ENCODE assay signal across 9 mouse cellular contexts in the genomic region with DNA sequence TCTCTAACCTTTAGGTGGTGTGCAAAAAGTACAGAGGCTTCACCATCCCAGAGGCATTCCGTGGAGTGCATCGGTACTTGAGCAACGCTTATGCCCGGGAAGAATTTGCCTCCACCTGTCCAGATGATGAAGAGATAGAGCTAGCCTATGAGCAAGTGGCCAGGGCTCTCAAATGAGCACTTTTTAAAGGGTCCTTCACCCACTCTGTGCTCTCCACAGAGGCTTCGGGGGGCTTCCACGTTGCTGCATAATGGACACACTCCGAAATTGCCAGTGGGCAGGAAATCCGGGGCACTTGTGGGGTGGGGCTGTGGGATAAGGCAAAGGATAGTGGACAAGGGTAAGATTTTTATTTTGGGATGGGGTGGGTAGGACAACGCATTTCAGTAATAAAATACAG. TPM values are rescaled to one million over a fixed set of nuclear protein-coding genes. Genes with fewer than 3 reads are reported as not detected.
A peak's percentile ranks its signal among the peaks of the same experiment; 100 is the strongest.
DNase-seq lines count a peak whose midpoint lies in the region; ATAC-seq and TF ChIP-seq lines count a peak whose summit lies in the region.
"Had no signal": no experiment of that assay in that cellular context is flagged by ENCODE, and none has a peak within 500 bp of the region (broad histone marks: within the 10 kb centered on the region; RNA-seq: fewer than 3 reads in every experiment).

No protein-coding gene starts in this region.

- no peaks in the 10 kb centered on the region for H3K27me3 ChIP-seq in liver, embryonic 11.5 days (replicated peaks; ENCODE audit: control insufficient read depth, insufficient read depth, low read length)
- no peaks in the 10 kb centered on the region for H3K27me3 ChIP-seq in forebrain, embryonic 14.5 days (replicated peaks; ENCODE audit: control insufficient read depth, insufficient read depth, low read length)
- H3K27me3 ChIP-seq in intestine, postnatal 0 days (replicated peaks; ENCODE audit: control insufficient read depth, insufficient read depth, low read length) = no peaks in the 10 kb centered on the region
- H3K27me3 ChIP-seq in neural tube, embryonic 15.5 days (replicated peaks) = peaks cover 2% of the 10 kb centered on the region; the same call in 1 of the 2 replicates

- TF ChIP-seq CTCF in intestine, postnatal 0 days (IDR thresholded peaks at IDR 0.05; ENCODE audit: low read depth) = no peak

- peak overlapping the region; percentile 84 for H3K4me2 ChIP-seq in liver, embryonic 11.5 days
- H3K4me2 ChIP-seq in forebrain, embryonic 14.5 days (ENCODE audit: low read length) = peak overlapping the region; percentile 94
- no peak overlapping the region for H3K4me2 ChIP-seq in intestine, postnatal 0 days (replicated peaks; ENCODE audit: low read depth)
- peak overlapping the region; percentile 84 for H3K4me2 ChIP-seq in neural tube, embryonic 15.5 days

- WGBS in liver, embryonic 11.5 days = 70% methylated on average over 9 of the region's 9 CpGs
- WGBS in forebrain, embryonic 14.5 days = 75% methylated on average over 9 of the region's 9 CpGs
- WGBS in intestine, postnatal 0 days = 51% methylated on average over 9 of the region's 9 CpGs
- WGBS in neural tube, embryonic 15.5 days = 63% methylated on average over 9 of the region's 9 CpGs

- H3K9ac ChIP-seq in liver, embryonic 11.5 days (ENCODE audit: low read depth, low read length) = no peak overlapping the region
- H3K9ac ChIP-seq in forebrain, embryonic 14.5 days (ENCODE audit: low read length) = peak overlapping the region; percentile 89
- H3K9ac ChIP-seq in intestine, postnatal 0 days (ENCODE audit: low read depth, low read length) = 0 out of 2 replicates have a peak overlapping the region, but pooled peaks have one; percentile 55
- peak overlapping the region; percentile 76; the same call in 1 of the 2 replicates for H3K9ac ChIP-seq in neural tube, embryonic 15.5 days (replicated peaks)

- peaks cover 39% of the 10 kb centered on the region for H3K4me1 ChIP-seq in liver, embryonic 11.5 days (replicated peaks; ENCODE audit: control insufficient read depth, insufficient read depth, low read length)
- H3K4me1 ChIP-seq in forebrain, embryonic 14.5 days (ENCODE audit: control insufficient read depth, insufficient read depth, low read length) = peaks cover 13% of the 10 kb centered on the region
- no peaks in the 10 kb centered on the region for H3K4me1 ChIP-seq in intestine, postnatal 0 days (replicated peaks; ENCODE audit: control insufficient read depth, insufficient read depth, low read length)
- peaks cover 28% of the 10 kb centered on the region for H3K4me1 ChIP-seq in neural tube, embryonic 15.5 days

- H3K4me3 ChIP-seq in liver, embryonic 11.5 days (ENCODE audit: low read depth, low read length) = peak overlapping the region; percentile 64; the same call in 1 of the 2 replicates
- H3K4me3 ChIP-seq in forebrain, embryonic 14.5 days (ENCODE audit: low read depth, low read length) = peak overlapping the region; percentile 70; the same call in 1 of the 2 replicates
- H3K4me3 ChIP-seq in intestine, postnatal 0 days (ENCODE audit: low read depth, low read length) = no peak overlapping the region
- H3K4me3 ChIP-seq in neural tube, embryonic 15.5 days (replicated peaks) = peak overlapping the region; percentile 79

- no peak for ATAC-seq in liver, embryonic 11.5 days (replicated peaks; ENCODE audit: low FRiP score)
- ATAC-seq in forebrain, embryonic 14.5 days = no peak
- no peak for ATAC-seq in intestine, postnatal 0 days
- ATAC-seq in neural tube, embryonic 15.5 days (ENCODE audit: low FRiP score) = no peak

- peaks cover 42% of the 10 kb centered on the region for H3K36me3 ChIP-seq in liver, embryonic 11.5 days (ENCODE audit: control insufficient read depth, insufficient read depth, low read length)
- peaks cover 68% of the 10 kb centered on the region for H3K36me3 ChIP-seq in forebrain, embryonic 14.5 days (ENCODE audit: control insufficient read depth, insufficient read depth, low read length)
- peaks cover 61% of the 10 kb centered on the region for H3K36me3 ChIP-seq in intestine, postnatal 0 days (ENCODE audit: control insufficient read depth, insufficient read depth)
- H3K36me3 ChIP-seq in neural tube, embryonic 15.5 days = peaks cover 18% of the 10 kb centered on the region

- H3K27ac ChIP-seq in liver, embryonic 11.5 days (ENCODE audit: low read depth, low read length) = no peak overlapping the region
- peak overlapping the region; percentile 93; the same call in 1 of the 2 replicates for H3K27ac ChIP-seq in forebrain, embryonic 14.5 days (ENCODE audit: low read depth, low read length)
- H3K27ac ChIP-seq in intestine, postnatal 0 days (ENCODE audit: low read depth, low read length) = no peak overlapping the region
- peak overlapping the region; percentile 86 for H3K27ac ChIP-seq in neural tube, embryonic 15.5 days (replicated peaks)

- H3K9me3 ChIP-seq in liver, embryonic 11.5 days (ENCODE audit: control insufficient read depth, low read length) = no peaks in the 10 kb centered on the region
- H3K9me3 ChIP-seq in forebrain, embryonic 14.5 days (replicated peaks; ENCODE audit: control insufficient read depth, low read length) = no peaks in the 10 kb centered on the region
- no peaks in the 10 kb centered on the region for H3K9me3 ChIP-seq in intestine, postnatal 0 days (ENCODE audit: control insufficient read depth)
- H3K9me3 ChIP-seq in neural tube, embryonic 15.5 days (replicated peaks) = no peaks in the 10 kb centered on the region

- DNase-seq in liver, embryonic 11.5 days (ENCODE audit: low spot score) = no peak
- no peak for DNase-seq in liver
- no peak for DNase-seq in forebrain, embryonic 14.5 days (ENCODE audit: low spot score)
- DNase-seq in retina, embryonic 14.5 days (ENCODE audit: low spot score) = no peak
- DNase-seq in gastrocnemius, postnatal 10 days = no peak

RNA-seq across cellular contexts. Expression of gene Ddah2, which starts 0.5 kb away (rescaled TPM):
- polyA plus RNA-seq in liver, embryonic 11.5 days (2014; fragmentation: Nextera tagmentation; extraction: Ambion mirVana) = 124 and 132 TPM in 2 replicates
- polyA plus RNA-seq in forebrain, embryonic 14.5 days (2014; fragmentation: Nextera tagmentation; extraction: Ambion mirVana) = 617 and 661 TPM in 2 replicates
- polyA plus RNA-seq in intestine, postnatal 0 days (2015; fragmentation: Nextera tagmentation; extraction: Ambion mirVana) = 62.0 and 68.3 TPM in 2 replicates
- polyA plus RNA-seq in neural tube, embryonic 15.5 days (2015; fragmentation: Nextera tagmentation; extraction: Ambion mirVana) = 244 and 261 TPM in 2 replicates
- total RNA-seq in gastrocnemius, postnatal 10 days (2021) = 10 to 100 TPM; 45.3 to 51.9 TPM

RNA-seq across cellular contexts. Expression of gene Ly6g6c, which starts 6.9 kb away (rescaled TPM):
- 0.34 and 1.8 TPM in 2 replicates for polyA plus RNA-seq in liver, embryonic 11.5 days (2014; fragmentation: Nextera tagmentation; extraction: Ambion mirVana)
- not detected in 2 replicates for polyA plus RNA-seq in forebrain, embryonic 14.5 days (2014; fragmentation: Nextera tagmentation; extraction: Ambion mirVana)
- polyA plus RNA-seq in intestine, postnatal 0 days (2015; fragmentation: Nextera tagmentation; extraction: Ambion mirVana) = 0.12 TPM in 1 of 2 replicates, not detected in the other
- 0.19 TPM in 1 of 2 replicates, not detected in the other for polyA plus RNA-seq in neural tube, embryonic 15.5 days (2015; fragmentation: Nextera tagmentation; extraction: Ambion mirVana)
- not detected for total RNA-seq in gastrocnemius, postnatal 10 days (2021)
- total RNA-seq: gastrocnemius, adult 18-20 months; left cerebral cortex, adult 2 months had no signal

RNA-seq across cellular contexts. Expression of gene Mpig6b, which starts 7.7 kb away (rescaled TPM):
- 8.4 and 11.2 TPM in 2 replicates for polyA plus RNA-seq in liver, embryonic 11.5 days (2014; fragmentation: Nextera tagmentation; extraction: Ambion mirVana)
- polyA plus RNA-seq in forebrain, embryonic 14.5 days (2014; fragmentation: Nextera tagmentation; extraction: Ambion mirVana) = 0.28 and 0.42 TPM in 2 replicates
- polyA plus RNA-seq in intestine, postnatal 0 days (2015; fragmentation: Nextera tagmentation; extraction: Ambion mirVana) = 0.13 and 0.17 TPM in 2 replicates
- polyA plus RNA-seq in neural tube, embryonic 15.5 days (2015; fragmentation: Nextera tagmentation; extraction: Ambion mirVana) = 0.17 and 0.24 TPM in 2 replicates
- under 1 TPM in 1 of 2 experiments, not detected in 1; 0.20 TPM for total RNA-seq in gastrocnemius, postnatal 10 days (2021)
- total RNA-seq: gastrocnemius, adult 18-20 months; left cerebral cortex, adult 2 months had no signal

RNA-seq across cellular contexts. Expression of gene Clic1, which starts 8.6 kb away (rescaled TPM):
- polyA plus RNA-seq in liver, embryonic 11.5 days (2014; fragmentation: Nextera tagmentation; extraction: Ambion mirVana) = 118 and 134 TPM in 2 replicates
- 28.3 and 37.3 TPM in 2 replicates for polyA plus RNA-seq in forebrain, embryonic 14.5 days (2014; fragmentation: Nextera tagmentation; extraction: Ambion mirVana)
- 290 and 312 TPM in 2 replicates for polyA plus RNA-seq in intestine, postnatal 0 days (2015; fragmentation: Nextera tagmentation; extraction: Ambion mirVana)
- 76.6 and 156 TPM in 2 replicates for polyA plus RNA-seq in neural tube, embryonic 15.5 days (2015; fragmentation: Nextera tagmentation; extraction: Ambion mirVana)
- 10 to 100 TPM; 39.2 to 50.5 TPM for total RNA-seq in gastrocnemius, postnatal 10 days (2021)

RNA-seq across cellular contexts. Expression of gene Msh5, which starts 11.8 kb away (rescaled TPM):
- polyA plus RNA-seq in liver, embryonic 11.5 days (2014; fragmentation: Nextera tagmentation; extraction: Ambion mirVana) = 3.8 and 4.7 TPM in 2 replicates
- polyA plus RNA-seq in forebrain, embryonic 14.5 days (2014; fragmentation: Nextera tagmentation; extraction: Ambion mirVana) = 2.3 and 2.6 TPM in 2 replicates
- 1.4 and 3.0 TPM in 2 replicates for polyA plus RNA-seq in intestine, postnatal 0 days (2015; fragmentation: Nextera tagmentation; extraction: Ambion mirVana)
- 2.0 and 3.3 TPM in 2 replicates for polyA plus RNA-seq in neural tube, embryonic 15.5 days (2015; fragmentation: Nextera tagmentation; extraction: Ambion mirVana)
- 1 to 10 TPM; 1.5 to 3.5 TPM for total RNA-seq in gastrocnemius, postnatal 10 days (2021)

Comparison
In these comparisons a context has a peak if more than half of its experiments do, and no peak if none do; other contexts are left out.
1. H3K27ac ChIP-seq: peak in forebrain, embryonic 14.5 days (single experiment) and neural tube, embryonic 15.5 days (single experiment); none in liver, embryonic 11.5 days (single experiment) and intestine, postnatal 0 days (single experiment).